Mouse (Mus musculus) spleen, postnatal 36 days (tissue): ENCODE results near the gene Pygm.

Experiments used
- DNase-seq, 2 experiments: peaks; one replicate each; pipeline ENCODE4 v3.0.0; 2022; ENCODE audit warnings: low spot score in 2 of 2, mixed read lengths in 1 of 2

Pygm gene

GRCm38 (mm10) chr19:6352107-6352505, 32.1 kb upstream of the Pygm start:
- DNase-seq, result no peak

DNA sequence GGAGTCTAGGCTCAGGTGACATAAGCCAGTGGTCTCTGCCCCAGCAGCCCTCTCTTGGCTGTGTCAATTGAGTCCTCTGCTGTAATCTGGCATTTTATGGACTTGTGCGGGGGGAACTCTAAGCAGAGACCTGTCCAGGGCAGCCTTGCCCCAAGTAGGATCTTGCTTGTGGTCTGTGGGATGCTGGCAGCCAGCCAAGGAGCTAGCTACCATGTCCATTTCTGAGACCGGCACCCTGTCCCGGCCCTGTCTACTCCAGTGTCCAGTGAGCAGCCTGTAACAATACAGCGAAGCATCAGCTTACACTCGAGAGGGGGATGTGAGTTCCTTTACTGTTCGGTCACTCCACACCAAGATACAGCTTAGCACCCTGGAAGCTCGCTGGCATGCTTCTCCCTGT, 30.2 kb upstream of the Pygm start:
- DNase-seq, result no peak

DNA sequence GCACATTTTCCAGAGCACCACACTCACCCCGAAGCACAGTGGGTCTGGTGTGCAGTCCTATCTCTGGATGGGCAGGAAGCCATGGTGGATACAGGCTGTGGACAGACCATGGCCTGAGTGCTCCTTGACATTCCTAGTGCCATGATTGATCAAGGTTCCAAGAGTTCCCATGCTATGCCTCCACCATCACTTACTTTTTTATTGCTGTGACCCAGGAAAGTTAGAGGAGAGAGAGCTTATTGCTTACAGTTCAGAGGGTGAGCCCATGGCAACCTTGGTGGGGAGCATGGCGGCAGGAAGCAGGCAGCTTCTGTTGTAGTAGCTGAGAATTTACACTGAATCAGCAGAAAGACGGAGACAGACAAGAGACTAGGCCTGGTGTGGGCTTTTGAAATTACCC, 22.9 kb upstream of the Pygm start:
- DNase-seq, result no peak

GRCm38 (mm10) chr19:6363091-6363410, 21.1 kb upstream of the Pygm start:
- no peak for DNase-seq

DNA sequence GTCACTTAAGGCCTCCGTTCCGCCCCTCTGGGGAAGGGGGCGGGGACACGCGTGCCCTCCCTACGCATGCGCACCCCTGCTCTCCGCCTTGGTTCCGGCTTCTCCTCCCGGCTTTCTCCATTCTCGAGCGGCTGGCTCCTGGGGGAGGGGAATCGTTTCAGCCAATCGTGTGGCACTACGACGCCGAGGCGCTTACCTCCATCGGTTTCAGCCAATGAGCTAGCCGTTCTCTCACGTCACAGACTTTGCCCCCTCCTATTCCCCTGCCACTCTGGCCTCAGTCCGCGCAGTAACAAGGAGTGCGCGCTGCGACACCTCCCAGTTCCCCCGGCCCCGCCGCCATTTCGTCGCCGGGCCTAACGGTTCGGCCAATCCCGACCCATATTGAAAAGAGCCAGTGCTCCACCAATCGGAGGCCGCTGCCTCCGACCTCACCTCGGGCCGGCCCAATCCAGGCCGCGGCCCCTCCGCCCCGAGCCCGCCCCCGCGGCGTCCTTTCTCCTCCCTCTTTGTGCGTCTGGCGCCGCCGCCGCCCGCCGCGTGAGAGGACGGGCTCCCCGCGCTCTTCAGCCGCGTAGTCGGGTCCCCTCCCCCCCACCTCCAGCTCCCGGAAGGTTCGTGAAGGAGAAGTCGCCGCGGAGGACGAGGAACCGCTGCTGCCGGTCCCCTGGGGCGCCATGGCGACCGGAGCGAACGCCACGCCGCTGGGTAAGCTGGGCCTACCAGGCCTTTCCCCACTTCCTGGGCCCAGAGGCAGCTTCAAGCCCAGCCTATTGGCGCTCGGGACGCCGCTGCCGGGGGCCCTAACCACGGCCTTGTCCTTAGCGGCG, 20.6 kb upstream of the Pygm start, which contains the start of gene Sf1:
Sf1 (plus strand) TSS at position 280 of the 830 bp plus-strand sequence.
- DNase-seq, result peak; percentile 100

- DNase-seq, result peak; percentile 91 to 93
Observed at GRCm38 (mm10) chr19:6364317-6364725, 19.9 kb upstream of the Pygm start.

DNA sequence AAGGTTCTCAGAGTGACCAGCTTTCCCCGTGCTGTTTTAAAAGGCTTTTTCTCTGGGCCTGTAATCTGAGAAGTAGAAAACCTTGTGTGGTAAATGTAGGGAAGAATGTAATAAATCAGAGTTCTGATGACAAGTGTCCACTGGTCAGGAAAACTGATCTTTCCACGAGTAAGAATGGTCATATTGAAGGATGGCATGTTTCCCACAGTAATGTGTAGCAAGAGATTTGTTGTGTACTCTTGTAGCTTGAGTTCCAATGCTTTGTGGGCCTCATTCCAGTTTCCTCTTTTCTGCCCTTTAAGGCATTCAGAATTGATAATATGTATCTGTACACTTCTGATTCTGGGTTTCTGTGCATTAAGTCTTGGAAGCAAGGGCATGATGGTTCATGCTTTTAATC, 19.4 kb upstream of the Pygm start:
- DNase-seq, result no peak

DNA sequence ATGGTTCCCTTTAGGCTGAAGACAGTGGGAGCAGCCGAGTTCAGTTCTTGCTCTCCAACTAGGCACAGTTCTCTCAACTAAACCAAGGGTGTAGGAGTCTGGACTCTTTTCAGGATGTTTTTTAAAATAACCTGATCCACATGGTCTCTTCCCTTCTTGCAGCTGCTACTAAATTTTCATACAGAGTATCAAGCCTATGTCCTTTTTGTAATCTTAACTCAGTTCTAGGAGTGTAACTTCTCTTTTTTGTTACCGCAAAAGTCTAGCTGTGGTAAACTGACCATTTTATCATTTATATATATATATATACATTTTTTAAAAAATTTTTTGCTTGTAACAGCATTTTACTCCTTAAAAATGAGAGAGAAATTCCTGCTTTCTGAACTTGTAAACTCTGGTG, 14.0 kb upstream of the Pygm start:
- no peak for DNase-seq

GRCm38 (mm10) chr19:6372433-6372832, 11.8 kb upstream of the Pygm start:
- no peak for DNase-seq

DNA sequence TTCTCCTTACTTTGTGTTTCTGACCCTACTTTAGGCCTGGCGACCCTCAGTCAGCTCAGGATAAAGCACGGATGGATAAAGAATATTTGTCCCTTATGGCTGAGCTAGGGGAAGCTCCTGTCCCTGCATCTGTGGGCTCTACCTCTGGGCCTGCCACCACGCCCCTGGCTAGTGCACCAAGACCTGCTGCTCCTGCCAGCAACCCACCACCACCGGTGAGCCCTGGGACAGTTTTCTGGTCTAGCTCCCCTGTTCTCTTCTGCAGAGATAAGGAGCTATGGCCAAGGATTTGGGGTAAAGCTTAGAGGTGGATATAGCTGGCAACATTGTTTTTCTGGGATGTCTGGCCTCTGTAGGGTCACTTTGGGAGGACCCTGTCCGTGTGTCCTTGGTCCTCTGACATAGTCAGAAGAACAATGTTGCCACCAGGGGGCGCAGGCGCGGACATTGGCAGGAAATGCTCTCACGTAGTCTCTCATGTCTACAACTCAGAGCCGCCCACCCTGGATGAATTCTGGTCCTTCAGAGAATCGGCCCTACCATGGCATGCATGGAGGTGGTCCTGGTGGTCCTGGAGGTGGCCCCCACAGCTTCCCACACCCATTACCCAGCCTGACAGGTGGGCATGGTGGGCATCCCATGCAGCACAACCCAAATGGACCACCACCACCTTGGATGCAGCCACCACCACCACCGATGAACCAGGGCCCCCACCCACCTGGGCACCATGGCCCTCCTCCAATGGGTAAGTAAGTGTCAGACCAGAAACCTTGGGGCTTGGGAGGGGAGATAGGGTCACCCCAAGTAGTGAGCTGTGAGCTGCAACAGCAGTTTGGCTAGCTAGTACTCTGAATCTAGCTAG, 10.4 kb upstream of the Pygm start:
- DNase-seq, result peak; percentile 67 to 82

DNA sequence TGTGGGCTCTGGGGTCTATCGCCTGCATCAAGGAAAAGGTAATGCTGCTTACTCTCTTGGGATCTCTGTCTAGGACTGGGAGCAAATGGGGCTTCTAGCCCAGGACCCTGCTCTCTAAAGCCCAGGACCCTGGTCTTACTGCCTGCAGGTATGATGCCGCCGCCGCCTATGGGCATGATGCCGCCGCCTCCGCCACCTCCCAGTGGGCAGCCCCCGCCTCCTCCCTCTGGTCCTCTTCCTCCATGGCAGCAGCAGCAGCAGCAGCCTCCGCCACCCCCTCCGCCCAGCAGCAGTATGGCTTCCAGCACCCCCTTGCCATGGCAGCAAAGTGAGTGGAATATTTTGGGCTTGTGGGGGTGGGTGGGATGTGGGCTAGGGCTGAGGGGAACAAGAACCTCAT, 9.6 kb upstream of the Pygm start:
- no peak for DNase-seq

GRCm38 (mm10) chr19:6375423-6376254, 8.6 kb upstream of the Pygm start:
- DNase-seq, result no peak

DNA sequence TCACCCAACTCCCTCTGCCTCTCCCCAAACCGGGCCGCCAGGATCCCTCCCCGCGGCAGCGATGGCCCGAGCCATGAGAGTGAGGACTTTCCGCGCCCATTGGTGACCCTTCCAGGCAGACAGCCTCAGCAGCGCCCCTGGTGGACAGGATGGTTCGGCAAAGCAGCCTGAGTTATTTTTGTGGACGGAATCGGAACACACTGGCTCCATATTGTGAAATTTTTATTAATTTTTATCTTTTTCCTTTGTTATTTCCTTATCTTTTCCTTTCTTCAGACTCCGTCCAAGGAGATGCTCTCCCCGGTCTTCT, 8.0 kb upstream of the Pygm start:
- no peak for DNase-seq

GRCm38 (mm10) chr19:6376643-6377042, 7.6 kb upstream of the Pygm start:
- DNase-seq, result no peak

DNA sequence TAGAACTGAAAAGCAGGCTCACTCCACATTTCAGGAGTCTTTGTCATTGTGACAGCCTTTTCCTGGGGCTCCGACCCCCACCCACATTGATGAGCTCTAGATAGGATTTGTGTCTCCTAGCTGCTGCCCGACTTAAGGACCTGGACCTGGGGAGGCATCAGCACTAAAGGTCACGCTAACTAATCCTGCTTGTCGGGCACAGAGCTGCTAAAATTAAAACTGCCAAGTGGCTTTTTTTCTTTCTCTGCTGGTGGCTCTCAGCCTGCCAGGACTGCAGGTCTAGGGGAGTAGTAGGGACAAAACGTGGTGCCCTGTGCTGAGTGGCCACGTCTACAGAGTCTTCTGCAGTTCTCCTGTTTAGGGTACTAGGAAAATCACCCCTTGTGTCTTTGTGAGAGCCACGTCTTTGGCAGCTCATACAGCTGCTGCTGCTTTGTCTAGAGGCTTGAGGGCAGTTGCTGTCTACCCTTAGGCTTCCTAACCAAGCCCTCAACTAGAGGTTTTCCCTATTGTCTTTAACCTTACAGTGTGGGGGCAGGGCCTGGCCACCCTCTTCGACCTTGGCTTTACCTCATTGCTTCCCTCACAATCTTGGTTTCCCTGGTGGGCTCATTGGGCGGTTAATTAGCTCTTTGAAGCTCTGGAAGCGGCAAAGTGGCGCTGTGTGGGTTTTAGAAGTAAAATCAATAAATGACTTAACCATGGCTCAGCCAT, 6.7 kb upstream of the Pygm start:
- no peak for DNase-seq

DNA sequence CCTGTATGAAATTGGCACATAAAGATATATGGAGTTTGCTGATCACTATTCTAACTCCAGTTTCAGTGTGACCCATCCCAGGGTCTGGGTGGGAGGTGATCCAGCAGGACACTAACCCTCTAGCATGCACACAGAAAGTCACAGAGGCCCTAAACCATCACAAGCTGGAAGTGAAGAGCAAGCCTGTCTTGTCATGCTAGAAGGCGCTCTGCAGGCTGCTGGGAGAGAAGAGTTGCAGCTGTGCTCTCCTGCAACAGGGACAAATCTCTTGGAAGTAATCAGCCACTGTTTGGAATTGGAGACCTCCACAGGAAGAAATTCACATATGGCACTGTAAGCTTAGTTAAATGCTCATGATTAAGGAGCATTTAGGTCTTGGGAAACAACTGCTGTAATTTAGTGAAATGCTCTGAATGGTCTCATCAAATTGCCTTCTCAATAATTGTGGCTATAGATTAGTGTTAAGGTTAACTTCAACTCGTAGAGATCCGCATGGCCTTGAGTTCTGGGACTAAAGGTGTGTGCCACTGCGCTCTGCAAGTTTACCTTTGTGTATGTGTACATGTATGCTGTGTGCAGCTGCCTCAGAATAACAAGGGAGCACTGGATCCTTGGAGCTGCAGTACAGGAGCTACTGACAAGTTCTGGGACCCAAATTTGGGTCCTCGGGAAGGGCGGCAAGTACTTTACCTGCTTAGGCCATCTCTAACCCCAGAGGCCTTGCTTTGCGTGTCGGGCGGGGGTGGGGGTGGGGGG, 3.6 kb upstream of the Pygm start:
- no peak for DNase-seq

GRCm38 (mm10) chr19:6381238-6381637, 3.0 kb upstream of the Pygm start:
- DNase-seq, result no peak

DNA sequence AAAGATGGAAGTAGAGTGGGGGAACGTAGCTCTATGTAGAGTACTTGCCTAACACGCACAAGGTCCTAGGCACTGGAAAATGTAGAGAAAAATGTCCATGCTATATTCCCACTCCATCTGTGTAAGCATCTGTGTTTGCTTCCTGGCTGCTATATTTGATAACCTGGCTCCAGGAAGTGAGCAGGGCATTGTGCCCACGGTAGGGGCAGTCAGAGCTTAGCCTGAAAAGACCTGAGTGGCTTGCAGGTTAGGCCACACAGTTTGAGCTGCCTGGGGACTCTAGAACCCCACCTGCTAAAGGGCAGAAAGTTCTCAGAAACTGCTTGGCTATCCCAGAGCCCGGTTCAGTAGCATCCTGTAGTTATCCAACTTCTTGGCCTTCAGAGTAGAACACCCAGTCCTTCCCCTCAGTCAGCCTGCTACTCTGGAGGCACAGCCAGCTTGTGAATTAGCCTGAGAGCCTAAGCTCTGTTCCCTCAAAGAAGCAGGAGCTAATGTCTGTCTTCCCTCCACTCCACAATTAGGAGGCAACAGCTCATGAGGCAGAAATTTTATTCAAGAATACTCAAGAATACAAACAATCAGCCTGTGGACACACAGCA, 1.8 kb upstream of the Pygm start:
- DNase-seq, result no peak

DNA sequence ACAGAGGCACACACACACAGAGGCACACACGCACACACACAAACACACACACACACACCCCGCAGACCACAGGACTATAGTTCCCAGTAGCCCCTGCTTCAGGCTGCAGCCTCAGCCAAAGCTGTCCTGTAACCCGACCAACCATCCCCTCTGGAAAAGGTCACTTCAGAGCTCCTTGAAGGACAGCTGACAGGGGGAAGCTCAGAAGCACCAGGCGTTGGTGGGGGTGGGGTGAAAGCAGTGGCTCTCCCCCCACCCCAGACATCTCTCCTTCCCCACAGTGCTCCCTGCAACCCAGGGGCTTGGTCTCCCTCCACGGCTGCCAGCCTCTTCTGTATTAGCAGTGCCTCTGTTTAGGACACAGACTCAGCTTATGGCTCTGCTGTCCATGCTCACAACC, 729 bp upstream of the Pygm start:
- DNase-seq, result no peak

- no peak for DNase-seq
Observed at GRCm38 (mm10) chr19:6384954-6385353, 755 bp downstream of the Pygm start.

- DNase-seq, result no peak
Observed at GRCm38 (mm10) chr19:6385419-6385818, 1.2 kb downstream of the Pygm start.
